Mouse (Mus musculus): ENCODE results near the gene E130311K13Rik.

DNA sequence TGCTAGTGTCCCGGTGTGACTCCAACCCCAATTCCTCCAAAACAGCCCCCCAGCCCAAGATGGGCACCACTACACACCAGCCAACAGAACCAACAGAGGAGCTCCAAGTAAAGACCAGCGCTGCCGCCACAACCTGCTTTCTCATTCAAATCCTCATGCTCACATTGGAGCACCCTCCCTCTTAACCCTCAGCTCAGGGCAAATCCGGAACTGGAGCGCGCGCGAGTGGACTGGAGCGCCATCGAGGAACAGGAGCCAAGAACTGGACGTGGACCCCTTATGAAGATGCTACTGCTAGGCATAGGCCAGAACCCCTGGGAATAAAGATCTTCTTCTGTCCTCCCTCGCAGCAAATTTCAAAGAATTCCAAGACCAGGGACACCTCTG is 30.0 kb downstream of the E130311K13Rik start, which contains the start of gene Plch1:
- no peak for TF ChIP-seq CTCF (IDR thresholded peaks at IDR 0.05; ENCODE audit: borderline replicate concordance, extremely low read depth, insufficient read depth, insufficient read length)
- peak; percentile 15; the same call in 1 of the 2 replicates for TF ChIP-seq POLR2A (IDR thresholded peaks at IDR 0.05; ENCODE audit: borderline replicate concordance, extremely low read depth, insufficient read depth, insufficient read length, poor library complexity, severe bottlenecking)

All from brain, embryonic 14.5 days (tissue).